Mouse (Mus musculus) left cerebral cortex, adult 11 months (tissue): Measurements from ENCODE around the gene Kcnk13.

Source experiments
- DNase-seq: peaks from one replicate; pipeline ENCODE4 v3.0.0; 2022; ENCODE audit warnings: low spot score

Kcnk13 gene

DNA sequence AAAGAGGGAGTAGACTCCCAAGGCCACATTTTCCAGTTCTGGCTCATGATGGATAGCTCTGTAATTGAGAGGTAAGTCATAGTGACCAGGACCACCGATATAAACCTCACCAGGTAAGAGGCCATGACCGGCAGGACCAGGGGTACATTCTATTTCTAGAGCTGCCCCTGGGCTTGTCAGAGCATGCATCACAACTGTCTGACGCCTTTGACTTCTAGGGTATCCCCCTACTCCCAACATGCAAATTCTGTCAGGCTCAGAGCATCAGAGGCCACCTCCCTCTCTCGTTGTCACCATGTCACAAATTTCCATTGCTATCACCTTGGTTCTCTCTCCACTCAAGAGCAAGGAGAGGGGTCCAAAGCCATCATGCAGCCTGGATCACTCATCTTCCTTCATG, 126.5 kb downstream of the Kcnk13 start:
- DNase-seq: no peak

DNA sequence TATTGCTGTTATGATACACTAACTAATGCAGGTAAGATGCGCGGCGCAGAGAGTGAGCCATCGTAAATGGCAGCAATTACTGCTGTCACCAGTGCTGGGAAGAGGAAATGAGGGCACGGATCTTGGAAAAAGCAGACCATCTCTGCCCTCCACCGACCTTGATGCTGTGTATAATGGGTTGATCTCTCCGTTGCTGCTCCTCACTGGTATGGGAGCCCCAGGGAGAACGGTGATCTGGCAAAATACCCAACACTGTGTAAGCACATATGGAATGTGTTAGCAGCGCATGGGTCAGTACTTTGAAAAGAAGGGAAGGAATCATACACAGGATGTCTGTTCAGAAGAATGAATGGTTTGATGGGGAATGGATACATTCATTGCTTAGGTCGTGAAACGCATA, 128.7 kb downstream of the Kcnk13 start:
- no peak for DNase-seq

DNA sequence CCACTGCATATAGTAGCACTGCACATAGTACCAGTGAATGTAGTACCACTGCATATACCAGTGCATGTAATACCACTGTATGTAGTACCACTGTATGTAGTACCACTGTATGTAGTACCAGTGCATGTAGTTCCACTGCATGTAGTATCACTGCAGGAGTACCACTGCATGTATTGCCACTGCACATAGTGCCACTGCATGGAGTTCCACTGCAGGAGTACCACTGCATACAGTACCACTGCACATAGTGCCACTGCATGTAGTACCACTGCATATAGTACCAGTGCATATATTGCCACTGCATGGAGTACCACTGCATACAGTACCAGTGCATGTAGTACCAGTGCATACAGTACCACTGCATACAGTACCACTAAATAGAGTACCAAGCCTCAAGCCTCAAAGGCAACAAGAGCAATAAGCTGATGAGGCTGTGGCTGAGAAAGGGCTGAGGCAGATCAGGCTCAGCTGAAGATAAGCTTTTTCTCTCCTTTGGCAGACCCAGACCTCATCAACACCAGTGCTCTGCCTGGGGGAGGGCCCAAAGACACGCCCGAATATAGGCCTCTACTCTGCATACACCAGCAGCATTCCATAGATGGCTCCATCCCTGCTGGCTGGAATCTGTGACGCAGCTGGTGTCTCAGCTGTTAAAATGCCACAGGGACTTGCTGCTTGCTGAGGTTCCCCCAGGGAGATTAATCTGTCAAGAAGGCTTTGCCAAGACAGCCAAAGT, 135.8 kb downstream of the Kcnk13 start:
- DNase-seq: no peak

DNA sequence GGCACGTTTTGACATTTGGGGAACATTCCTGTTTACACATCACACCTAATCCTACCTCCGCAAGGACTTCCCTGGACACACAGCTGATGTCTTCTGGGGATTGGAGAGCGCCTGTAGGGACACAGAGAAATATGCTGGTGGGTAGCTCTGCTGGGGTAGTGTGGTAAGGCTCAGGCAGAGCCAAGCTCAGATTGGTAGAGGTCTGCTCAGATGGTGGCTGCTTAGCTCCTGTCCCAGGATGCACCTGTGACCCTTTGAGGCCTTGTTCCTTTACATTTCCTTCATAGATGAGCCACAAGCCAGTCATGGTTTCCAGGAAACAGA, 136.4 kb downstream of the Kcnk13 start:
- no peak for DNase-seq

DNA sequence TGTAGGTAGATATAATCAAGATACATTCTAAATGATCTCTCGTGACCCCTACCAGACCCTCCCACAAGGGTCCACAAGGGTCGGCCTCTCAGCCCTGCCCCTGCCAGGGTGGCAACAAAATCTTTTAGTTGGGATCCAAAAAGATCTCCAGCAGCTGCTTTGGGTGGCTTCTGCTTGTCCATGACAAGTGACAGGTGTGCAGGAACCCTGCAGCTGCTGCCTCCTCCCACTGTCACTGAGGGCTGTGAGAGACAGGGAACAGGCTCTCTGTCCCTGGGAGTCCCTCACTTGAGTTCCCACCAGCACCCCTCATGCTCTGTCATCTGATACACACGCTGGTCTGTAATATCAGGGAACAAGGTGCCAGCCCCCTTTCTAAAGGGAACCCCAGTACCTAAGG, 137.4 kb downstream of the Kcnk13 start:
- DNase-seq: no peak

DNA sequence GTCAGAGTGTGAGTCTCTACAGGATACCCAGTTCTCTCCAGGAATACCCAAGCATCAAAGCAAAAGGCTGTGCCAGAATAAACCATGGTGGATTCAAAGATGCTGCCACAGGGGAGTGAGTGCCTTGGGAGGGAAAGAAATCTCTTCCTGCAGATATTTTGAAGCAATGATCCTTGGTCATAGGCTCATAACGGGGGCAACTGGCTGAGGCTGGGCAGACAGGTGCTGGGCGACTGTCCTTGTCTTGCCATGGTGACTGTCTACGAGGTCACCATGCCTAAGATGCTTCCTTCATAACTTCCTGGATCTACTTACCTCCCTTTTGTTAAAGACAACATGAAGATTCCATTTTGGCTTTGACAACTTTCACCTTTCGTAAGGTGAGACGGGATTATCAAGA, 140.2 kb downstream of the Kcnk13 start:
- DNase-seq: no peak

DNA sequence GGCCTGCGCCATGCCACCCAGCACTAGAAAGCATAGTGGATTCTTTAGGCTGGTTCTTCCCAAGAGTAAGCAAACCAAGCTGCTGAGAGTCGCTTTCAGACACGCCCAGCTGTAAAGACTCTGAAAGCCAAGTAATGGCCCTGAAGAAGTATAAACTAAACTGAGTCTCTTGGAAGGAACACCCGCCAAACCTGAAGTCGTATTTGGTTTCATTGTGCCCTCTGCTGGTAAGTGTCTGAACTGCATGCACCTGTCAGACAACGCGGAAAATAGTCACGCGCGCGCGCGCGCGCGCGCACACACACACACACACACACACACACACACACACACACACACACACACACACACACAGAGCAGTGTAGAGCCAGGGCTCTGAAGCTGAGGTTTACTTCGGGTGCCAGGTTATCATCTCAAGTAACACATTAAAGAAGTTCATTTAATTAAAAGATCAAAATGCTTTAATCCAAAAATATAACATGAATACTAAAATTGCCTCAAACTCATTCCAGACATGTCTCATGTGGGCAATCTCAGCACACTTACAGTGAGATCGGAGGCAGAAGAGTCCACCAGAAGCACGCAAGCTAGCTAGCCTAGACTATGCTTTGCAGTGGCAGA, 142.1 kb downstream of the Kcnk13 start:
- no peak for DNase-seq

DNA sequence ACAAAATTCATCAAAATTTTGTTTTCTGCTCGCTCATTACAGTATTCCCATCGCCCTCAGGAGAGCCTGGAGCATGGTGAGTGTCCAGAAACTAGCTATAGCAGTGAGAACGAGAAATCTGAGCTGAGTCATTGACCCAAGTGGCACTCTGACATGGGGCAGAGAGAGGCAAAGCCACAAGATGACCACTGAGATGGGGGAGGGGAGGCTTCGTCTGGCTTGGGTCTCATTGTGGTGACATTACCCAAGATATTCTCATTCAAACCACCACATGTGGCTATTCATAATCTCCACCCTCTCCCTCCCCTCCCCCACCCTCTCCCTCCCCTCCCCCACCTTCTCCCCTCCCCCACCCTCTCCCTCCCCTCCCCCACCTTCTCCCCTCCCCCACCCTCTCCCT, 143.1 kb downstream of the Kcnk13 start:
- DNase-seq: no peak

DNA sequence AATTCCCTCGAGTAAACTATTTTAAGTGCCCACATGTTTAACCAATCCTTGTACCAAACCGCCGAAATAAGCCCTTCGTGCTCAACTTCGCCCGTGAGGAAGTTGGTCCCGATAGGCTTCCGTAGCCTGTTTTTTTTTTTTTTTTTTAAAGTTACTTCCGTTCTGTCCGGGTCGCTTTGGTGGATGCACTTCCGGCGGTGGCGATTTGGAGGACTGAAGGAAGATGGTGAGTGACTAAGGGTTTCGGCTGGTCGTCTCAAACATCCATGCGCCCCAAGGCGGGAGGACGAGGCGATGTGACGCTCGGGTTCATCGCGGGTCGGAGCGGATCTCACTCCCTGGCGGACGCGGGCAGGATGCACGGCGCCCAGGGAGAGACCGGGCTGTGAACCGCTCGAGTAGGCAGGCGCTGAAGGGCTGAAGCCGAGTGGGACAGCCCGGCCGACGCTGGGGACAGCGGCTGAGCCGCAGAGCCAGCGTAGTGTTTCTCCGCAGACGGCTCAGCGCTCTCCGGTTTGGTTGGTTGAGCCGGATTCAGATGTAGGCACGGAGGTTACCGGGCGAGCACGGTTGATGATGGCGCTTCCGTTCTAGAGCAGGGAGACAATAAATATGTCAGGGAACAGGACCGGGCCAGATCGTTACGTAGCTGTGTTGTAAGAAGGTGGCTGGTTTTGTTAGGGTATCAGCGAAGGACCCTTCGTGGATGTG, 145.8 kb downstream of the Kcnk13 start, which contains the start of gene Psmc1:
Gene Psmc1 (plus strand): TSS at position 169 of the 711 bp plus-strand sequence.
- DNase-seq: peak; percentile 69
